Mouse (Mus musculus): ENCODE results near the gene Ncf2. TPM values are rescaled to one million over a fixed set of nuclear protein-coding genes. Genes with fewer than 3 reads are reported as not detected.

Ncf2 gene
- polyA plus RNA-seq, 1 experiment from 2014 or later = 3.5 TPM

GRCm38 (mm10) chr1:152800633-152801176, 711 bp downstream of the Ncf2 start:
- no peak overlapping the region for H3K4me2 ChIP-seq (replicated peaks)
- H3K4me1 ChIP-seq = peaks cover 10% of the 10 kb centered on the region
- H3K27ac ChIP-seq = no peak overlapping the region
- H3K27me3 ChIP-seq = no peaks in the 10 kb centered on the region
- no peak overlapping the region for H3K4me3 ChIP-seq
- no peaks in the 10 kb centered on the region for H3K36me3 ChIP-seq
- no peak overlapping the region for H3K9ac ChIP-seq
- WGBS = 86% methylated on average over 13 of the region's 13 CpGs
- no peaks in the 10 kb centered on the region for H3K9me3 ChIP-seq
- no peak for ATAC-seq (ENCODE audit: low FRiP score, low read depth)

GRCm38 (mm10) chr1:152804907-152805306, 4.9 kb downstream of the Ncf2 start:
- peaks cover 16% of the 10 kb centered on the region for H3K4me1 ChIP-seq
- H3K4me3 ChIP-seq = no peak overlapping the region
- no peaks in the 10 kb centered on the region for H3K36me3 ChIP-seq
- no peaks in the 10 kb centered on the region for H3K27me3 ChIP-seq
- no peaks in the 10 kb centered on the region for H3K9me3 ChIP-seq
- ATAC-seq (ENCODE audit: low FRiP score, low read depth) = no peak
- H3K4me2 ChIP-seq (replicated peaks) = no peak overlapping the region
- H3K9ac ChIP-seq = no peak overlapping the region
- WGBS = 82% methylated on average over 6 of the region's 6 CpGs
- no peak overlapping the region for H3K27ac ChIP-seq

GRCm38 (mm10) chr1:152807619-152808391, 7.8 kb downstream of the Ncf2 start:
- no peak overlapping the region for H3K27ac ChIP-seq
- no peak for ATAC-seq (ENCODE audit: low FRiP score, low read depth)
- H3K4me3 ChIP-seq = no peak overlapping the region
- WGBS = 56% methylated on average over 18 of the region's 18 CpGs
- H3K4me1 ChIP-seq = peaks cover 11% of the 10 kb centered on the region
- no peak overlapping the region for H3K9ac ChIP-seq
- H3K27me3 ChIP-seq = no peaks in the 10 kb centered on the region
- H3K4me2 ChIP-seq (replicated peaks) = no peak overlapping the region
- H3K9me3 ChIP-seq = no peaks in the 10 kb centered on the region
- no peaks in the 10 kb centered on the region for H3K36me3 ChIP-seq

GRCm38 (mm10) chr1:152808392-152808680, 8.3 kb downstream of the Ncf2 start:
- 61% methylated on average over 2 of the region's 2 CpGs for WGBS
- Histone ChIP-seq H3K9ac (no peak overlapping the region), H3K4me3 (no peak overlapping the region), H3K4me2 (replicated peaks) (no peak overlapping the region), H3K36me3 (no peaks in the 10 kb centered on the region), H3K9me3 (no peaks in the 10 kb centered on the region), H3K4me1 (peaks cover 11% of the 10 kb centered on the region), H3K27me3 (no peaks in the 10 kb centered on the region), H3K27ac (no peak overlapping the region)
- ATAC-seq (ENCODE audit: low FRiP score, low read depth) = no peak

GRCm38 (mm10) chr1:152809541-152810252, 9.7 kb downstream of the Ncf2 start:
- Histone ChIP-seq H3K4me3 (no peak overlapping the region), H3K9ac (no peak overlapping the region), H3K36me3 (no peaks in the 10 kb centered on the region), H3K27me3 (no peaks in the 10 kb centered on the region), H3K4me1 (peaks cover 11% of the 10 kb centered on the region), H3K27ac (no peak overlapping the region), H3K4me2 (replicated peaks) (no peak overlapping the region), H3K9me3 (no peaks in the 10 kb centered on the region)
- 30% methylated on average over 8 of the region's 8 CpGs for WGBS
- peak; percentile 36; the same call in 1 of the 2 replicates for ATAC-seq (ENCODE audit: low FRiP score, low read depth)

GRCm38 (mm10) chr1:152810533-152811439, 10.8 kb downstream of the Ncf2 start:
- Histone ChIP-seq H3K9me3 (no peaks in the 10 kb centered on the region), H3K4me3 (no peak overlapping the region), H3K4me1 (peaks cover 17% of the 10 kb centered on the region), H3K4me2 (replicated peaks) (no peak overlapping the region), H3K27me3 (no peaks in the 10 kb centered on the region), H3K9ac (no peak overlapping the region), H3K27ac (no peak overlapping the region), H3K36me3 (no peaks in the 10 kb centered on the region)
- 74% methylated on average over 13 of the region's 13 CpGs for WGBS
- no peak for ATAC-seq (ENCODE audit: low FRiP score, low read depth)

- Histone ChIP-seq H3K27me3 (no peaks in the 10 kb centered on the region), H3K4me1 (peaks cover 9% of the 10 kb centered on the region), H3K4me2 (replicated peaks) (peak overlapping the region; percentile 23; the same call in 1 of the 2 replicates), H3K36me3 (no peaks in the 10 kb centered on the region), H3K9me3 (no peaks in the 10 kb centered on the region), H3K27ac (no peak overlapping the region), H3K4me3 (no peak overlapping the region), H3K9ac (no peak overlapping the region)
- peak; percentile 40 for ATAC-seq (ENCODE audit: low FRiP score, low read depth)
- 35% methylated on average over 7 of the region's 7 CpGs for WGBS
These were observed 15.3 kb downstream of the Ncf2 start for GRCm38 (mm10) chr1:152815265-152815701.

GRCm38 (mm10) chr1:152817027-152817769, 17.2 kb downstream of the Ncf2 start:
- no peak for ATAC-seq (ENCODE audit: low FRiP score, low read depth)
- H3K36me3 ChIP-seq = no peaks in the 10 kb centered on the region
- H3K9me3 ChIP-seq = no peaks in the 10 kb centered on the region
- H3K9ac ChIP-seq = no peak overlapping the region
- peaks cover 9% of the 10 kb centered on the region for H3K4me1 ChIP-seq
- H3K4me3 ChIP-seq = no peak overlapping the region
- H3K4me2 ChIP-seq (replicated peaks) = no peak overlapping the region
- WGBS = 42% methylated on average over 12 of the region's 12 CpGs
- H3K27me3 ChIP-seq = no peaks in the 10 kb centered on the region
- H3K27ac ChIP-seq = no peak overlapping the region

- Histone ChIP-seq H3K9ac (no peak overlapping the region), H3K27ac (no peak overlapping the region; the same call in 1 of the 2 replicates), H3K27me3 (no peaks in the 10 kb centered on the region), H3K4me3 (no peak overlapping the region), H3K36me3 (no peaks in the 10 kb centered on the region), H3K4me2 (replicated peaks) (no peak overlapping the region), H3K4me1 (peaks cover 9% of the 10 kb centered on the region), H3K9me3 (no peaks in the 10 kb centered on the region)
- 68% methylated on average over 10 of the region's 10 CpGs for WGBS
- no peak for ATAC-seq (ENCODE audit: low FRiP score, low read depth)
These were observed 17.8 kb downstream of the Ncf2 start for GRCm38 (mm10) chr1:152817794-152818193.

GRCm38 (mm10) chr1:152819558-152819957, 19.6 kb downstream of the Ncf2 start:
- H3K4me2 ChIP-seq (replicated peaks) = no peak overlapping the region
- no peak overlapping the region for H3K4me3 ChIP-seq
- no peak for ATAC-seq (ENCODE audit: low FRiP score, low read depth)
- H3K36me3 ChIP-seq = no peaks in the 10 kb centered on the region
- peaks cover 9% of the 10 kb centered on the region for H3K4me1 ChIP-seq
- no peak overlapping the region for H3K27ac ChIP-seq
- no peaks in the 10 kb centered on the region for H3K9me3 ChIP-seq
- no peak overlapping the region for H3K9ac ChIP-seq
- H3K27me3 ChIP-seq = no peaks in the 10 kb centered on the region
- 77% methylated on average over 6 of the region's 6 CpGs for WGBS

- Histone ChIP-seq H3K36me3 (no peaks in the 10 kb centered on the region), H3K4me1 (peaks cover 4% of the 10 kb centered on the region; the same call in 1 of the 2 replicates), H3K9ac (no peak overlapping the region), H3K27ac (no peak overlapping the region), H3K4me3 (no peak overlapping the region), H3K27me3 (no peaks in the 10 kb centered on the region), H3K4me2 (replicated peaks) (no peak overlapping the region), H3K9me3 (no peaks in the 10 kb centered on the region)
- no peak for ATAC-seq (ENCODE audit: low FRiP score, low read depth)
- WGBS = 82% methylated on average over 7 of the region's 7 CpGs
These were observed 21.1 kb downstream of the Ncf2 start for GRCm38 (mm10) chr1:152820911-152821695.

Measured in limb, embryonic 13.5 days (tissue).